Mouse (Mus musculus): Measurements from ENCODE around the gene Eva1b. TPM values are rescaled to one million over a fixed set of nuclear protein-coding genes. Genes with fewer than 3 reads are reported as not detected.

Eva1b gene
- total RNA-seq, 2 experiments from 2014 or later: 15.7 to 16.2 TPM

DNA sequence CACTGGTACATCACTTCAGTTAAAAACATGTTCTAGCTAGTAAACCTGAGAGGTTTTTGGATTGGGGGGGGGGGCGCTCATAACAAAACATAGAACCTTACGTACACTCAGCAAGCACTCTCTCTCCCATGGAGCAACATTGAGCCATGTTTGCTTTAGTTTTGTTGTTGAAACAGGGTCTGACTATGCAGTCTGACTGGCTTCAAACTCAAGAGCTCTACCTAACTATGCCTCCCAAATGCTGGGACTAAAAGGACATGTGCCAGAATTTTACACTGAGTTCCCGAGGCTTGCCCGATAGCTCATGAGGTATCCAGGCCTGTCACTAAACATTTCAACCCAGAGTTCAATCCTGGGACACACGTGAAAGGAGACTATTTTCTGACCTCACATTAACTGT is 35.5 kb downstream of the Eva1b start:
- DNase-seq: no peak
- intact Hi-C loops (cut with DNase I): loop anchor here (2.0 kb wide), 1 partner anchor 126 kb away; no protein-coding TSS in a partner anchor

DNA sequence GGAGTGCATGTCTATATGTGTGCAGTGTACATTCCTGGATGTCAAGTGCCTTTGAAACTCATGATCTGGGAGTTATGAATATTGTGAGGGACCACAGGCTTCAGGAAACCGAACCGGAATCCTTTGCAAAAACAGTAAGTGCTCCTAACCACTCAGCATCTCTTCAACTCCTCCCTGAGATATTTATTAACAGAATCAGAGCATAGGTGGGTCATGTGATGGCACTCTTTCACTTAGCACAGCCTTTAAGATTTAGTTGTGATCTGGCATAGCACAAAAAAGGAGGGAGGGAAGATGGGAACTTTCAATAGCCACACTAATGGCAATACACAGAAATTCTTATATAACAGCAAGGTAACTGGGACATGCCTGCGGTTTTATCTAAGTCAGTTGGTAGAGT is 39.6 kb downstream of the Eva1b start:
- intact Hi-C loops (cut with DNase I): no loop called here
- no peak for DNase-seq

- no peak for DNase-seq
- intact Hi-C loops (cut with DNase I): no loop called here
Observed at GRCm38 (mm10) chr4:126190636-126191035, 43.1 kb downstream of the Eva1b start.

DNA sequence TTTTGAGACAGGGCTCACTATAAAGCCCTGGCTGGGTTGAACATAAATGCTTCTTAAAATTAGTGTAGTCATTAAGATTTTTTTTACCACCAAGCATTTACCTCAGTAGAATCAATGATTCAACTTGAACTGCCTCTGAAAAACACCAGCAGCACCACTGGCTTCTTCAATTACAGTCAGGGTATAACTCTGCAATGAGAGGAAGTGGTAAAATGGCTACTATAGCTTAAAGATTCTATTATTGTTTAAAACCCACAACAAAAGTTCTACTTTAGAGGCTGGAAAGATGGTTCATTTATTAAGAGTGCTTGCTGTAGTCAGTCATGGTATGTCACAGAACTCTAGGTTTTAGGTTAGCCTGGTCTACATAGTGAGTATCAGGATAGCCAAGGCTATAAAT is 46.7 kb downstream of the Eva1b start:
- intact Hi-C loops (cut with DNase I): no loop called here
- no peak for DNase-seq

DNA sequence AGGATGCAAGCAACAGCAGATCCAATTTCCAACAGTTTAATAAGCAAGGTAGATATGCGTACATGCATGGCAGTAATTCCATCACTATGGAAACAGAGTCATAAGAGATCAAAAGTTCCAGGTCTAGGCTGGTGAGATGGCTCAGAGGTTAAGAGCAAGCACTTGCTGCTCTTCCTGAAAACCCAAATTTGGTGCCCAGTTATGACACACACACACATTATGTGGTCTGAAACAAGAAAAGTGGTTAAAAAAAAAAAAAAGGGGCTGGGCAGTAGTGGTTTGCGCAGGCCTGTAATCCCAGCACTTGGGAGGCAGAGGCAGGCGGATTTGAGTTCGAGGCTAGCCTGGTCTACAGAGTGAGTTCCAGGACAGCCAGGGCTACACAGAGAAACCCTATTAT is 47.4 kb downstream of the Eva1b start:
- intact Hi-C loops (cut with DNase I): no loop called here
- DNase-seq: no peak

DNA sequence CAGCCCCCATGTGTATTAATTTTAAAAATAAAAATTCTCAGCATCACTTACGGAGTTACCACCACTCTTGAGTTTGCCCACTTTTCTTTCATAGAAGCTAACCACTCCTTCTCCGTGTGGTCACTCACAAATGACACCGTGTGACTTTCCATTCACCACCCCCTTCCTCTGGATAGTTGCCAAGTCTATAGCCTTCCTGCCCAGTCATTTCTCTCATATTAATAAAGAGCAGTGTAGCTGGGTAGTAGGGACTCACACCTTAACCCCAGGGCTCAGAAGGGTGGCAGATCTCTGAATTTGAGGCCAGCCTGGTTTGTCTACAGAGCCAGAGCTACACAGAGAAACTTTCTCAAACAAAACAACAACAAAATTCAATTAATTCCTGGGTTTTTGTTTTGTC is 49.9 kb downstream of the Eva1b start:
- DNase-seq: no peak

More for the DNA sequence above, 49.9 kb downstream of the Eva1b start:
- intact Hi-C loops (cut with DNase I): no loop called here

Other genes with a start within 250 kb of the Eva1b start
- 1 to 10 TPM in 1 of 2 experiments, under 1 TPM in 1; 1.00 to 1.6 TPM for gene Csf3r, start 123.2 kb upstream of the Eva1b start, total RNA-seq (2021)
- gene Mrps15, start 100.8 kb upstream of the Eva1b start, total RNA-seq (2021): 10 to 100 TPM; 79.5 to 82.5 TPM
- 1 to 10 TPM; 2.5 to 2.7 TPM for gene Oscp1, start 89.2 kb upstream of the Eva1b start, total RNA-seq (2021)
- gene Lsm10, start 51.1 kb upstream of the Eva1b start, total RNA-seq (2021): 10 to 100 TPM; 14.5 to 16.4 TPM
- 10 to 100 TPM; 33.6 to 41.5 TPM for gene Stk40, start 43.8 kb upstream of the Eva1b start, total RNA-seq (2021)
- 1 to 10 TPM; 2.4 to 3.6 TPM for gene Sh3d21, start 15.7 kb downstream of the Eva1b start, total RNA-seq (2021)
- 100 to 1,000 TPM; 119 to 123 TPM for gene Thrap3, start 55.0 kb downstream of the Eva1b start, total RNA-seq (2021)
- 100 to 1,000 TPM; 248 to 259 TPM for gene Map7d1, start 108.6 kb downstream of the Eva1b start, total RNA-seq (2021)
- 10 to 100 TPM; 45.9 to 46.3 TPM for gene Trappc3, start 114.6 kb downstream of the Eva1b start, total RNA-seq (2021)
- gene Col8a2, start 139.0 kb downstream of the Eva1b start, total RNA-seq (2021): under 1 TPM; 0.61 to 0.62 TPM
- gene Adprhl2, start 174.0 kb downstream of the Eva1b start, total RNA-seq (2021): 10 to 100 TPM; 12.2 TPM
- under 1 TPM; 0.44 to 0.84 TPM for gene Tekt2, start 177.9 kb downstream of the Eva1b start, total RNA-seq (2021)

All from heart, postnatal 36 days (tissue).